Mouse (Mus musculus) E14TG2a.4 (cell line): ENCODE measurements around the gene Prkab1.

Experiments
- CTCF ChIP-seq: conservative IDR thresholded peaks from 2 replicates; pipeline ENCODE4 v1.5.1; 2014; ENCODE audit warnings: low read length
- NANOG ChIP-seq: IDR thresholded peaks from 2 replicates; pipeline ENCODE4 v1.6.1; 2014; ENCODE audit warnings: borderline replicate concordance, low read length, mixed read lengths
- POU5F1 ChIP-seq: IDR thresholded peaks from 2 replicates; pipeline ENCODE4 v1.6.1; 2014; ENCODE audit warnings: low read length, borderline replicate concordance

GRCm38 (mm10) chr5:116016542-116016941, 7.8 kb downstream of the Prkab1 start:
- TF ChIP-seq CTCF (no peak), POU5F1 (no peak), NANOG (no peak)
